Mouse (Mus musculus) CH12.LX (cell line): ENCODE measurements around the gene Cnpy1.

Experiments
- CTCF ChIP-seq, 2 experiments: IDR thresholded peaks in 1 of 2; conservative IDR thresholded peaks in 1 of 2; 2 replicates each; pipeline ENCODE4 v1.5.1; 2011 to 2012; ENCODE audit warnings: low read depth in 2 of 2, low read length in 2 of 2, improper control_type of control experiment in 1 of 2, inconsistent platforms in 1 of 2, mild to moderate bottlenecking in 1 of 2, moderate library complexity in 1 of 2
- MAFK ChIP-seq: IDR thresholded peaks from 2 replicates; pipeline ENCODE4 v1.6.1; 2011; ENCODE audit warnings: low read length, improper control_type of control experiment; ENCODE audit not compliant: insufficient replicate concordance
- NELFE ChIP-seq: IDR thresholded peaks from 2 replicates; pipeline ENCODE4 v1.6.1; 2011; ENCODE audit warnings: low read depth, low read length, improper control_type of control experiment
- POLR2A ChIP-seq: IDR thresholded peaks from 2 replicates; pipeline ENCODE4 v1.6.1; 2011; ENCODE audit warnings: low read depth, mild to moderate bottlenecking, improper control_type of control experiment, low read length
- RAD21 ChIP-seq: IDR thresholded peaks from 2 replicates; pipeline ENCODE4 v1.6.1; 2011; ENCODE audit warnings: low read depth, mild to moderate bottlenecking, low read length, improper control_type of control experiment, moderate library complexity
- SIN3A ChIP-seq: IDR thresholded peaks from 2 replicates; pipeline ENCODE4 v1.6.1; 2012; ENCODE audit warnings: low read length, improper control_type of control experiment, inconsistent platforms
- ZC3H11A ChIP-seq: IDR thresholded peaks from 2 replicates; pipeline ENCODE4 v1.6.1; 2012; ENCODE audit warnings: low read depth, mild to moderate bottlenecking, inconsistent platforms, low read length, improper control_type of control experiment
- ZKSCAN1 ChIP-seq: IDR thresholded peaks from 2 replicates; pipeline ENCODE4 v1.6.1; 2012; ENCODE audit warnings: low read depth, inconsistent platforms, low read length, improper control_type of control experiment, borderline replicate concordance

- TF ChIP-seq NELFE = no peak
- TF ChIP-seq ZC3H11A = no peak
- no peak for TF ChIP-seq SIN3A
- TF ChIP-seq RAD21 = no peak
- TF ChIP-seq POLR2A = no peak
- TF ChIP-seq MAFK = no peak
- no peak for TF ChIP-seq CTCF (conservative IDR thresholded peaks at IDR 0.05 in 1 of 2, IDR thresholded peaks at IDR 0.05 in 1 of 2; ENCODE audit: low read depth in 2 of 2, low read length in 2 of 2)
- no peak for TF ChIP-seq ZKSCAN1
These were observed 76.3 kb downstream of the Cnpy1 start for GRCm38 (mm10) chr5:28169166-28169801.
